Mouse (Mus musculus): ENCODE measurements around the gene Sparc.

Gene Sparc

DNA sequence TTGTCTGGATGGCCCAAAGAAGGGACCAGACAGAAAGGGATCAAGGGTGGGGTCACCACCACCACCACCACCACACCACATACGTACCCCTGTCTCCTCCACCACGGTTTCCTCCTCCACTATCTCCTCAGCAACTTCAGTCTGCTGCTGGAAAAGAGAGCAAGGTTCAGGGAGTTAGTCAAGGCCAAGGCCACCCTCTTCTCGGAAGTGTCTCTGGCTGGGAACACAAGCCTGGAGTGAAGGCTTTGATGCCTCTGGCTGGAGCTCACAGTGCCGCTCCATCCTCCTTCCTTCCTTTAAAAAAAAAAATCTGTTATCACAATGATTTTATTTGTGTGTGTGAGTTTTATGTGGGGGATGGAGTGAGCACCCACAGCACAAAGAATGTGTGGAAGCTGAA is 15.8 kb downstream of the Sparc start:
- no peak for DNase-seq (ENCODE audit: low spot score in 2 of 2)

DNA sequence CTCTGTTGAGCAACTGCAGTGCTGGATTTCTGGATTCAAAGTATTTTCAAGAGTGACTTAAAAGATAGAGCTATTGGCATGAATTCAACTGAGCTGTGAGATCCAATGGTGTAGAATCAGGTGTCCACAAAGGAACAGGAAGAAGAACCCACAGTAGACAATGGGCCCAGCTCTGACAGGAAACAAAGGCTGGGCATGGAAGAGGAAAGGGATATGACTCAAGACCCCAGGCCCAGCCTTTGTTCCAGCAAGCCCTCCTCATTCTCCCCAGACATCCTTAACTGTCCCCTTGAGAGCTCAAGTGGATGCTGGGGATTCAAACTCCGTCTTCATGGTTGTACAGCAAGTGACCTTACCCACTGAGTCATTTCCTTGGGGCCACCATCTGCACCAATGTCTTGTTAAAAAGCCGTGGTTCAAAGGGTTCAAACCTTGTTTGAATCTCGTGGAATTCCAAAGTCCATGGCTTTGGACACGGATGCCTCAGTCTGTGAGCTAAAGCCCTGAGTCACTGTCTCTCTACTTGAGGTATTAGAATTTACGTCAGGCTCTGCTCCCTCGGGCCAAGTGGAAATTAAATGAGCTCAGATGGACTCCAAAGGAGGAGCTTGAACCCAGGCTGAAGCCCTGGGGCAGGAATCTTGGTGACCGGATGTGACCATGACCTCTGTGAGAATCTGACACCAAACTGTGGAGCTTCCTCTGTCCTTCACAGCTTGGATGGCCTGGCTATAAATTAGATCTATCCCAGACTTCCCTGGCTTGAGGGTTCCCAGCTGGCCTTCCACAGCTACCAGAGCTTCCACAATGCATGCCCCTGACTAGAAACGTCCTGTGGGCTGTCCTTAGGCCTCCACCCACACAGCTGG is 17.1 kb downstream of the Sparc start:
- no peak for DNase-seq (ENCODE audit: low spot score in 2 of 2)

- DNase-seq (ENCODE audit: low spot score in 2 of 2), result no peak
Measured at GRCm38 (mm10) chr11:55404659-55405457, 18.1 kb downstream of the Sparc start.

GRCm38 (mm10) chr11:55400863-55401262 is 22.1 kb downstream of the Sparc start:
- DNase-seq (ENCODE audit: low spot score in 2 of 2), result no peak

- DNase-seq (ENCODE audit: low spot score in 2 of 2), result no peak
Measured at GRCm38 (mm10) chr11:55398371-55398770, 24.6 kb downstream of the Sparc start.

GRCm38 (mm10) chr11:55397441-55397840 is 25.5 kb downstream of the Sparc start:
- DNase-seq (ENCODE audit: low spot score in 2 of 2), result no peak

GRCm38 (mm10) chr11:55397036-55397435 is 25.9 kb downstream of the Sparc start:
- no peak for DNase-seq (ENCODE audit: low spot score in 2 of 2)

DNA sequence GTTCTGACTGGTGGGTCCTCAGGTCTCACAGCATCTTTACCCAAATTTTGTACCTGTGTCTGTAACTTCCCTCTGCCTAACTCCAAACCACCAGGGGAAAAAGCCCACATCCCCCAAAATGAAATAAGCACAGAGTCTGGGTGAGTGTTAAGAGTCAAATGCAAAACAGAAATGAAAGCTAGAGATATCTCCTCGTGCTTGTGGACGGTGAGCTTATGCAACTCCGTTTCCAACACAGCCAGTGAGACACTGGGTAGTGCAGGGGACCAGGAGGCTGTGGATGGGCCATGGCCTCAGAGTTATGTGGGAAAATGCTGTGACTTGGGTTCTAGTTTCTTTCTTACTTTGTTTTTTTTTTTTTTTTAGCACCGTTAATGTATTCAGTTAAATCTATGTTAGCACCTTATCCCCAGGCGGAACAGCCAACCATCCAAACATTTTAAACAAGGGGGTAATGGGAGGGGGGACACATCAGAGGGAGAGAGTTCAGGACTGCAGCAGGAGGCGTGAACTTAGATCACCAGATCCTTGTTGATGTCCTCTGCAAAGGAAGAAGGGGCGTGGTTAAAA is 27.8 kb downstream of the Sparc start:
- DNase-seq (ENCODE audit: low spot score in 2 of 2), result no peak

DNA sequence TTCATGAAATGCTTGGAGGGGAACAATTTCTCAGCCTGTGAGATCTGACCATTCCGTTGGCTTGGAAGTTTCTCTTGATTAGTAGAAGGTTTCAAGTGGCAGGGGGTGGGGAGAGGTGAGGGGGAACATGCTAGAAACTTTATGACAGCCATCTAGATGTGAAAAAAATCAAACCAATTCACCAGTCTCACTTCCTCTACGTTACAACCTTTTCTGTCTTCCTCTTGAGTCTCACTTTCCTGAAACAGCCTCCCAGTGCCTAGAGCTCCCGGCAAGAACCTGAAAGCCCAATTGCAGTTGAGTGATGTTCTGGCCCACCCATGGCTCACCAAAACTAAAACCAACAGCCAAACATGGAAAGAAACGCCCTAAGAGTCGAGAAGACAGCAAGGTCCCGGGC is 28.4 kb downstream of the Sparc start:
- DNase-seq (ENCODE audit: low spot score in 2 of 2), result no peak

- no peak for DNase-seq (ENCODE audit: low spot score in 2 of 2)
Measured at GRCm38 (mm10) chr11:55392474-55392873, 30.5 kb downstream of the Sparc start.

DNA sequence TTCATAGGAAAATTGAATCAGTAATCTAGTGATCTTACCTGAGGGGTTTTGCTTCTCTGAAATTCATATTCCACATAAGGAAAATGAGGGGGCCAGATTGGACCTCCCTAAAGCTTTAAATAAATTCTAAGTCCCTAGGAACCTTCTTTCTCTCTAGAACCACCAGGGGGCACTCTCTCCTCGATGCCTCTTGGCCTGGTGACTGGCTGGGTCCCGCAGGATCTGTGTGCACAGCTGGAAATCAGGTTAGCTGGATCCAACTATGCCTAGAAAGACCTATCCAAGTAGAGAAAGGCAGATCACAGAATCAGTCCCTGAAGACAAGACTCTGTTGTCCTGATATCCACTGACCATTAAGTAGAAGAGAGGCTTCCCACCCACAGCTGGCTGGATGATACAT is 33.2 kb downstream of the Sparc start:
- peak in 1 of 2 experiments; percentile 40 for DNase-seq (ENCODE audit: low spot score in 2 of 2)

DNA sequence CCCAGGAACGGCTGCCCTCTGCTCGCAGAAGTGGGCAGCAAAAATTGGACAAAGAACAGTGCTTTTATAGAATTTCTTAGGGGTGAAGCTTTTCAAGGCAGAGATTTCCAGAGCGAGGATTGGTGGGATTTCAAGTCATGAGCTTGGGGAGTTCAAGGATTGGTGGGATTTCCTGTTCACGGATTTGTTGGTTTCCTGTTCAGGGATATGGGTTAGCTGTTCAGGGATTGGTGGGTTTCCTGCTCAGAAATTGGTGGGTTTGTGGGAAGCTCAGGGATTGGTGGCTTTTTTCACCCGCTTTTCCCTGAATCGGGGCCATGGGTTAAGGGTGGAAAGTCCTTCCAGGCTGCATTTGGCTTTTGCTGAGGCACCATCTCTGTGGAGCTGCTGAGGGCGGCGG is 35.4 kb downstream of the Sparc start:
- no peak for DNase-seq (ENCODE audit: low spot score in 2 of 2)

GRCm38 (mm10) chr11:55386424-55387063 is 36.4 kb downstream of the Sparc start:
- DNase-seq (ENCODE audit: low spot score in 2 of 2), result peak; percentile 67 to 91

GRCm38 (mm10) chr11:55383463-55384045 is 39.4 kb downstream of the Sparc start:
- DNase-seq (ENCODE audit: low spot score in 2 of 2), result no peak

GRCm38 (mm10) chr11:55380908-55381307 is 42.1 kb downstream of the Sparc start:
- no peak for DNase-seq (ENCODE audit: low spot score in 2 of 2)

DNA sequence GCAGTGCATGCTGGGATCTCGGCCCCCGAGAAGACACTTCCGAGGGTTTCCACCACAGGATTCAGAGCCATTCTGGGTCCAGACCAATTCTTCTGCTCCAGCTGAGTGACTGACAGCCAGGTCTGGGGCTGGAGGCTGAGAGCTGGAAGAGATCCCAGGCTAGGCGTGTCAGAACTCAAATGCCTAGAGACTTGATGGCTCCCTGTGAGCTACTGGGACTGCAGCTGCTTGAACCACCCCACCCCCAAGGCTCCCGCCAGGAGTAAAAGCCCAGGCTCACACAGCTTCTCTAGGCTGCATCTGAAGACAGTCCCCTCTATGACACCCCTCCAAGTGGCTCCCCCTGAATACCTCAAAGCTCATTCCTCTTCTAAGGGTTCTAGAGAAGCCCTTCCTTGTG is 44.6 kb downstream of the Sparc start:
- peak; percentile 44 to 48 for DNase-seq (ENCODE audit: low spot score in 2 of 2)

- DNase-seq (ENCODE audit: low spot score in 2 of 2), result no peak
Measured at GRCm38 (mm10) chr11:55373838-55374237, 49.1 kb downstream of the Sparc start.

- DNase-seq (ENCODE audit: low spot score in 2 of 2), result no peak
Measured at GRCm38 (mm10) chr11:55373373-55373772, 49.6 kb downstream of the Sparc start.

DNA sequence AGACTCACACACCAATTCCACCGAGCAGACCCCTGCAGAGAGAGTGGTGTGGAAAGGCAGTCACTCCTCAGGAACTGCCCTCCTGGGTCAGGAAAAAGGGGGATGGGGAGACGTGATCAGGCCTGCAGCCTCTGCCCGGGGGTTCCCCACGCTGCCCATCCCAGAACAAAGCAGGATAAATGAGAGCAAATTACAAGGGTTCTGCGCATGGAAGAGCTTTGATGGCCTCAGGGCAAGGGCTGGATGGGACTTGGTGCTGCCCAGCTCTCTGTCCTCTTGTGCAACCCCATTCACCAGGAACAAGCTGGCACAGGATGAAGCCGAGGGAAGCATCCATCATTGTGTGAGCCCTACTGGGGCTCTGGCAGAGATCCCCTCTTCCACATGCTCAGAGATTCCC is 51.0 kb downstream of the Sparc start:
- DNase-seq (ENCODE audit: low spot score in 2 of 2), result no peak

DNA sequence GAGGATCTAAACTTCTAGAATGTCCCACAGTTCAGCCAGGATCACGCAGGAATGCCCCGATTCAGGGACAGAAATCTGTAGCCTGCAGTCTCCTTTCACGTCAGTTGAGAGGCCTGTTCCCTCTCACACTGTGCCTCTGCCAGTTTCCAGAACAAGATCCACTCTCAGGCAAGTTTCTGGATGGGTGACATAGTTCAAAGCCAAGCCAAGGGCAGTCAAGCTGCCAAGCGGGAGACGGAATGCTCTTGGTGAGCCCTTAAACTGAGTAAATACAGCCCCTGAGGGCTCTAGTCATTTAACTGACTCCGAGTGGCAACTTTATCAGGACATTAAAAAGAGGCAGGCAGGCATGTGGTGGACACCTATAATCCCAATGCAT is 53.9 kb downstream of the Sparc start:
- no peak for DNase-seq (ENCODE audit: low spot score in 2 of 2)

DNA sequence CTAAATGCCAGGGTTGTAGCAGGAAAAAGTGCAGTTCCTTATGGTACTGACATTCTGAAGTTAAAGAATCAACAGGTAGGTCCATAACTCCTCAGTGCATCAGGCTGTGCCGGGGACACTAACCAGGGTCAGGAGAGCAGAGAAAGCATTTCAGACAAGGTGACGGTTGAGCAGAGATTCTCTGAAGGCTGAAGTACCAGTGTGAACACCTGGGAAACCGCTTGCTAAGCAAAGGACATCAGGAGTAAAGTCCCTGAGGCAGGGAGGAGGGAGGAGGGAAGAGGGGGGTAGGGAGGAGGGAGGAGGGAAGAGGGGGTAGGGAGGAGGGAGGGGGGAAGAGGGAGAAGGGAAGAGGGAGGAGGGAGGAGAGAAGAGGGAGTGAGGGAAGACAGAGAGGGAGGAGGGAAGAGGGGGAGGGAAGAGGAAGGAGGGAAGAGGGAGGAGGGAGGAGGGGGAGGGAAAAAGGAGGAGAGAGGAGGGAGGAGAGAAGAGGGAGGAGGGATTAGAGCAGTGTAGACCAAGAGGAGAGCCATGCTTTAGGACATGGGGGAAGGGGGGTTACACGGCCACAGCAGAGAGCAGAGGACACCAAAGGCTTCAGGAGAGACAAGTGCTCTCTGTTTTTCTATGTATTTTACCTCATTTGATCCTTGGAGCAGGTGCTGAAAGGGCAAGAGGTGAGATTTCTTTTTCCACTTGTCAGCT is 54.4 kb downstream of the Sparc start:
- DNase-seq (ENCODE audit: low spot score in 2 of 2), result no peak
